Mouse (Mus musculus) testis, adult 2 months (tissue): ENCODE data around the gene Smad5. TPM values are rescaled to one million over a fixed set of nuclear protein-coding genes. Genes with fewer than 3 reads are reported as not detected.

Experiments used
- H3K27ac ChIP-seq: fragments of 200-500 bp; 2 replicates; pipeline ENCODE4 v1.5.1; 2012; ENCODE audit warnings: low read depth, low read length; ENCODE audit not compliant: control insufficient read depth, insufficient read depth
- H3K27me3 ChIP-seq: fragments of 200-500 bp; 2 replicates; pipeline ENCODE4 v1.6.1; 2012; ENCODE audit warnings: mild to moderate bottlenecking, low read length, moderate library complexity; ENCODE audit not compliant: control insufficient read depth, insufficient read depth
- H3K36me3 ChIP-seq: fragments of 200-500 bp; 2 replicates; pipeline ENCODE4 v1.6.1; 2012; ENCODE audit warnings: mild to moderate bottlenecking, low read length; ENCODE audit not compliant: control insufficient read depth, insufficient read depth
- H3K4me1 ChIP-seq: fragments of 200-500 bp; 2 replicates; pipeline ENCODE4 v1.6.1; 2012; ENCODE audit warnings: low read length; ENCODE audit not compliant: control insufficient read depth, insufficient read depth
- H3K4me3 ChIP-seq: fragments of 200-500 bp; 2 replicates; pipeline ENCODE4 v1.5.1; 2012; ENCODE audit warnings: low read depth, mild to moderate bottlenecking, low read length, moderate library complexity, mixed read lengths; ENCODE audit not compliant: control insufficient read depth
- CTCF ChIP-seq: fragments of 200-500 bp; IDR thresholded peaks from 2 replicates; pipeline ENCODE4 v1.5.1; 2012; ENCODE audit warnings: low read depth, mild to moderate bottlenecking, inconsistent platforms, low read length, moderate library complexity; ENCODE audit not compliant: control insufficient read depth, insufficient read depth, insufficient replicate concordance
- POLR2A ChIP-seq: fragments of 200-500 bp; IDR thresholded peaks from 2 replicates; pipeline ENCODE4 v1.6.1; 2012; ENCODE audit warnings: low read depth, mild to moderate bottlenecking, inconsistent platforms, low read length, moderate library complexity; ENCODE audit not compliant: control insufficient read depth
- polyA plus RNA-seq: library from polyadenylated mRNA; depleted of rRNA; stranded (reverse); fragments of >200 nt; gene quantifications from 2 replicates; pipeline ENCODE4 v1.2.3, GENCODE M21; 2012

Smad5 gene
- polyA plus RNA-seq, 1 experiment: 13.6 TPM

DNA sequence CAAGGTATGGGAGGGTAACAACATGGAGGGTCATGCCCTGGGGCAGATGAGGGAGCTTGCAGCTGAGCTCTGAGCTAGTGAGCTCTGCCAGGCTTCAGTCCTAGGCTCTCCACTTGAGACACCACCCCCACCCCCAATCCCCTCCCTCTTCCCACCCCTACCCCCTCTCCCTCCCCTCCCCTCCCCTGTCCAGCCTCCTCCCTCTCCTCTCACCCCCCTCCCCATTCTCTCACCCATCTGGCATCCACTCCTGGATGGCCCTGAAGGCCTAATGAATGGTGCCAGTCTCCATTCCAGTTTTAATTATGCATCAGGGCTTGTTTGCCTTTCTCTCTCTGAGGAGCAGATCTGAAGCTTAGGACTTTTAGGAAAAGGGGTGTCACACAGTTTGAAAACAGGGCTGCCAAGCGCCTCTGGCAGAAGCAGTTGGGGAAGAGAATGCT lies 67.3 kb downstream of the Smad5 start:
- TF ChIP-seq CTCF (no peak), POLR2A (no peak)
- no peaks in the 10 kb centered on the region for H3K36me3 ChIP-seq
- H3K4me3 ChIP-seq: no peak overlapping the region
- H3K27me3 ChIP-seq: no peaks in the 10 kb centered on the region
- H3K27ac ChIP-seq: no peak overlapping the region
- peaks cover 5% of the 10 kb centered on the region for H3K4me1 ChIP-seq

DNA sequence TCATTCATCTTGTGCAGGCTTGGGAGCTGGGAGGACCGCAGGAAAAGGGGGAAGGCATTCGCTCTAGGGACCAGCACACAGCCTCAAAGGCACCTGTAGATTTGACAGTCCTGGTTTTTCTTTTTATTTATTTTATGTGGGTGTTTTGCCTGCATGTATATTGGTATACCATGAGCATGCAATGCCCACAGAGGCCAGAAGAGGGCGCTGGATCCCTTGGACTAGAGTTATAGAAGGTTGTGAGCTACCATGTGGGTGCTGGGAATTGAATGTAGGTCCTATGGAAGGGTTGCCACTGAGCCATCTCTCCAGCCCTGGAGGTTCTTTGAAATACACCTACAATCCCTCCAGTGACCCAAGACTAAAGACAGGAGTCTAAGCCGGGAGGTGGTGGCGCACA lies 68.0 kb downstream of the Smad5 start:
- Histone ChIP-seq H3K27me3 (no peaks in the 10 kb centered on the region), H3K36me3 (no peaks in the 10 kb centered on the region), H3K4me1 (peaks cover under 1% of the 10 kb centered on the region; the same call in 1 of the 2 replicates), H3K4me3 (no peak overlapping the region), H3K27ac (no peak overlapping the region)
- no peak for TF ChIP-seq POLR2A
- peak; percentile 44; the same call in 1 of the 2 replicates for TF ChIP-seq CTCF

DNA sequence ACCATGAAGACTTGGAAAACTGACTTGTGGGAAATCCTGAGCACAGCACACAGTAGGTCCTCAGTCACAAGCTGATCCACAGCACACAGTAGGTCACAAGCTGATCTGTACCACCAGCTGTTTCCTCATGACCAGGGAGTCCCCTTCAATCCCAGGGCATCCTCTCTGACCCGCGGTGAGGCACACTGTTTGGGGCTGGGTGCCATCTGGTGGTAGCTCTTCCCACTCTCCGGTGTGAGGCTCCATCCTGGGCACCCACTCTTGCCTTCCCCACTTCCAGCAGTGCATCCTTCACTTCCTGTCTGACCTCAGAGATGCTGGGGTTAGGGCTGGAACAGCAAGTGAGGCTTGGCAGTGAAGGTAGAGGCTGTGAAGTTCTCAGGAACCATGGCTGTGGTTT lies 69.8 kb downstream of the Smad5 start:
- Histone ChIP-seq H3K27ac (no peak overlapping the region), H3K4me1 (no peaks in the 10 kb centered on the region), H3K4me3 (no peak overlapping the region), H3K36me3 (no peaks in the 10 kb centered on the region), H3K27me3 (no peaks in the 10 kb centered on the region)
- no peak for TF ChIP-seq CTCF

DNA sequence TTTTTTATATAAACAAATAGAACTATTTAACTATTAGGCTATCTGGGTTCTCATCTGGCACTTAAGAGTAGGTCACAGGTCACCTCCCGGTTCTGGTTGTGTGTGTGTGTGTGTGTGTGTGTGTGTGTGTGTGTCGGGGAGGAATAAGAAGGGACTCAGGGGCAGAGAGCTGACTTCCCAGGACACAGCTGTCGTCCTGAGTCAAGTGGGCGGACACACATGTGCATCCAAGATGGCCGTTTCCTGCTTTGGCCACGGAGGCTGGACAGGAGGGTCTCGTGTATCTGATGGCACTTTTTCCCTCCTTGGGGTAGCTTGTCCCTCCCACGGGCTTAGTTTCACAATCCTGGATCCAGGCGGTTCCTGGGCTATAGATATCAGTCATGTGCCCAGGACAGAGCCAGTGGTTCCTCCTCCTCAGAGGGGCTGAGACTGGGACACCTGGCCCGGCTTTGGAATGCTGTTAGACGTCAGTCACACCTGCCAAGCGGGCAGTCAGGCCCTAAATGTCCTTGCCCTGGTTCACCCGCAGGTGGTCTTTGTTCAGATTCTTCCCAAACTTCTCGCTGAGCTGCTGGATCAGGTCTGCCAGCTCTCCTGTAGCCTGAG lies 70.6 kb downstream of the Smad5 start:
- no peak overlapping the region for H3K27ac ChIP-seq
- TF ChIP-seq POLR2A: no peak
- TF ChIP-seq CTCF: no peak
- H3K4me3 ChIP-seq: no peak overlapping the region
- no peaks in the 10 kb centered on the region for H3K4me1 ChIP-seq
- H3K27me3 ChIP-seq: no peaks in the 10 kb centered on the region
- no peaks in the 10 kb centered on the region for H3K36me3 ChIP-seq

DNA sequence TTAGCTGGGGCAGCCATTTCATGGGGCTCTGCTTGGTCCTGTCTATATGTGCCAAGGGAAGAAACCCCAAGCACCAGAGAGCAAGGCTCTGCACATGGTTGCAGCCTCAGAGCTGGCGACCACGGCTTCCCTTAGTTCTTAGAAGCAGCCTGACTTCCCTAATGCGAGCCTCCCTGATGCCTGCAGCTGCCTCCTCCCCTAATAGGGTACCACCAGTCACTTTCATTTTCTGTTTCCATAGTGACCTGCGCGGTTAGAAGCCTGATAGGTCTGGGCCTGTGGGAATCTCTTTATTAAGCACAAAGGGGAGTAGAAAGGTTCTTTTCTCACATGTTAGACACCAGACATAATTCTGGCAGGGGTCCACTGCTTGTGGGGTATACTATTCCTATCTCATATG lies 71.5 kb downstream of the Smad5 start:
- no peak overlapping the region for H3K4me3 ChIP-seq
- H3K27me3 ChIP-seq: no peaks in the 10 kb centered on the region
- H3K27ac ChIP-seq: no peak overlapping the region
- H3K36me3 ChIP-seq: no peaks in the 10 kb centered on the region
- no peak for TF ChIP-seq CTCF
- TF ChIP-seq POLR2A: no peak
- no peaks in the 10 kb centered on the region for H3K4me1 ChIP-seq

DNA sequence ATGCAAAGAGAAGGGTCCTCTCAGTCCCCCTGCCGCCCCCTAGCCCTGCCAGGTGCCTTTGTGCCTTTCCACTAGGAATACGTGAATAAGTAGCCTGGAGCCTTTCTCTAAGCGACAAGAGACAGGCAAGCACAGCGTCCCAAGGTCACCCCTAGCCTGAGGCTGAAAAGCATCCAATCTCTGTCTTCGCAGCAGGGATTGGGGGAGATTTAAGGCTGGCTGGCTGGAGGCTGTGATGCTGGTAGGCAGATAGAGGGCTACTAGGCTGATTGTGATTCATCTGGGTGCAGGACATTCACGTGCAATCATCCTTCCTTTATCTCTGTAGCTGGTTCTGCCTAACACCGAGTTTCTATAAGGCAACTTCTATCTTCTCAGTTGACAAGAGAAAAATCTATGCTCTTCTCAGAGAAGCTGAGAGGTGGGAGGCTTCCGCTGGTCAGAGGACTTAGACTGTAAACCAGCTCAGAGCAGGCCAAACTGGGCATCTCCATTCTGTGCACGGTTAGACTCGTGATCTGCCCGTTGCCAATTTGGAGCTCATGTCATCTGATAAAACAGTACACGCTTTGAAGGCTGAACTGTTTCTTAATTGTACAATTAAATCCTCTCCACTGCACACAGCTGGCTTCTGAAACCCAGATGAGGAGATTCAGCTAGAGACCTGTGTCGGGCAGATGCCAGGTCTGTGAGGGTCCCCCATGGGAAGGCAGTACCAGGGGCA lies 78.1 kb downstream of the Smad5 start:
- no peak overlapping the region for H3K4me3 ChIP-seq

DNA sequence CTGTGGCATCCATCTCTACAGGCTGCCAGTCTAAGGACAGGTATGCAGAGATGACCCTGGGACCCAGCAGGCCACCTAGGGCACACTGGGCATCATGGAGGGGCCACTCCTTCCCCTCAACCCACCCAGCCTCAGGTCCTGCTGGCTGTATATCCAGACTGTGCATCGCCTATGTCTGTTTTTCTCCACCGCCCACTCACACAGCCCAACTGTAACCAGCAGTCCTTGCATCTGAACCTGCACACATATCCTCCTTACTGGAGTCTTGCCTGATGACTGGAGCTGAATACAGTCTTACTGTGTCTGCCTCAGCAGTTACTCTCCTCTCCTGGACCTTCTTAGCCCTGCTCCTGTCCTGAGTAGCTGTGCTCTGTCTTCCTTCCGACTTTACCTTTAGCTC lies 78.9 kb downstream of the Smad5 start:
- Histone ChIP-seq H3K4me1 (no peaks in the 10 kb centered on the region), H3K36me3 (no peaks in the 10 kb centered on the region), H3K4me3 (no peak overlapping the region), H3K27me3 (no peaks in the 10 kb centered on the region), H3K27ac (no peak overlapping the region)
- TF ChIP-seq CTCF: no peak
- no peak for TF ChIP-seq POLR2A

More for the DNA sequence above, 78.1 kb downstream of the Smad5 start:
- Histone ChIP-seq H3K27me3 (no peaks in the 10 kb centered on the region), H3K36me3 (no peaks in the 10 kb centered on the region), H3K27ac (no peak overlapping the region), H3K4me1 (no peaks in the 10 kb centered on the region)
- TF ChIP-seq CTCF: no peak
- TF ChIP-seq POLR2A: no peak

DNA sequence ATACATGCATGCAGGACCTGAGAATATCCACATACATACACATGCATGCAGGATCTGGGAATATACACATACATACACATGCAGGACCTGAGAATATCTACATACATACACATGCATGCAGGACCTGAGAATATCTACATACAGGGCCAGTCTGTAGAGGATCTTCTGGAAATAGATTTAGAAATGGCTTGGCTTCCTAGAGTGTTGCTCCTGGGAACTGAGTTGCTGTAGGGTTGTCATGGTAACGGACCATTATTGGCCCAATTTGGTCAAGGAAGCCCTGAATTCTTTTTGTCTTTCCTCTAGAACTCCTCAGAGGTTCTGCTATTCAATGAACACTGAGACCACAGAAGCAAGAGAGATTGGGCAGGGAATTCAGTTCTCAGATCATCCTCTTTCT lies 79.8 kb downstream of the Smad5 start:
- Histone ChIP-seq H3K36me3 (no peaks in the 10 kb centered on the region), H3K4me3 (no peak overlapping the region), H3K27me3 (no peaks in the 10 kb centered on the region), H3K27ac (no peak overlapping the region), H3K4me1 (no peaks in the 10 kb centered on the region)
- TF ChIP-seq CTCF: no peak
- no peak for TF ChIP-seq POLR2A
